Mouse (Mus musculus): ENCODE measurements around the gene Hsh2d. TPM values are rescaled to one million over a fixed set of nuclear protein-coding genes. Genes with fewer than 3 reads are reported as not detected.

The Hsh2d gene
- polyA plus RNA-seq, 1 experiment from 2014 or later, result 0.18 TPM

Other genes starting within 250 kb of the Hsh2d start
- 22.7 and 24.1 TPM in 2 replicates for gene Zfp961, start 238.6 kb upstream of the Hsh2d start, polyA plus RNA-seq (2014; fragmentation: Nextera tagmentation; extraction: Ambion mirVana)
- 0.60 and 2.1 TPM in 2 replicates for gene Cyp4f18, start 180.0 kb upstream of the Hsh2d start, polyA plus RNA-seq (2014; fragmentation: Nextera tagmentation; extraction: Ambion mirVana)
- gene Olfr372, start 148.4 kb upstream of the Hsh2d start, polyA plus RNA-seq (2014; fragmentation: Nextera tagmentation; extraction: Ambion mirVana), result not detected in 2 replicates
- gene Olfr373, start 106.5 kb upstream of the Hsh2d start, polyA plus RNA-seq (2014; fragmentation: Nextera tagmentation; extraction: Ambion mirVana), result 0.04 TPM in 1 of 2 replicates, not detected in the other
- gene Olfr374, start 82.6 kb upstream of the Hsh2d start, polyA plus RNA-seq (2014; fragmentation: Nextera tagmentation; extraction: Ambion mirVana), result not detected in 2 replicates
- gene Tpm4, start 54.7 kb upstream of the Hsh2d start, polyA plus RNA-seq (2014; fragmentation: Nextera tagmentation; extraction: Ambion mirVana), result 277 and 281 TPM in 2 replicates
- gene Rab8a, start 28.4 kb upstream of the Hsh2d start, polyA plus RNA-seq (2014; fragmentation: Nextera tagmentation; extraction: Ambion mirVana), result 90.5 and 92.5 TPM in 2 replicates
- not detected in 2 replicates for gene Cib3, start 23.2 kb downstream of the Hsh2d start, polyA plus RNA-seq (2014; fragmentation: Nextera tagmentation; extraction: Ambion mirVana)
- gene Gm11034, start 24.0 kb downstream of the Hsh2d start, polyA plus RNA-seq (2014; fragmentation: Nextera tagmentation; extraction: Ambion mirVana), result not detected in 2 replicates
- gene Fam32a, start 30.1 kb downstream of the Hsh2d start, polyA plus RNA-seq (2014; fragmentation: Nextera tagmentation; extraction: Ambion mirVana), result 59.7 and 64.2 TPM in 2 replicates
- gene Ap1m1, start 50.4 kb downstream of the Hsh2d start, polyA plus RNA-seq (2014; fragmentation: Nextera tagmentation; extraction: Ambion mirVana), result 111 and 119 TPM in 2 replicates
- 20.8 TPM in 2 replicates for gene Gm10282, start 115.6 kb downstream of the Hsh2d start, polyA plus RNA-seq (2014; fragmentation: Nextera tagmentation; extraction: Ambion mirVana)
- 5.3 and 5.5 TPM in 2 replicates for gene Klf2, start 129.4 kb downstream of the Hsh2d start, polyA plus RNA-seq (2014; fragmentation: Nextera tagmentation; extraction: Ambion mirVana)
- 45.8 and 47.4 TPM in 2 replicates for gene Eps15l1, start 231.8 kb downstream of the Hsh2d start, polyA plus RNA-seq (2014; fragmentation: Nextera tagmentation; extraction: Ambion mirVana)